Mouse (Mus musculus) layer of hippocampus, adult 18-20 months (tissue): Measurements from ENCODE around the gene Aff3. TPM values are rescaled to one million over a fixed set of nuclear protein-coding genes. Genes with fewer than 3 reads are reported as not detected.

Experiments
- DNase-seq, 2 experiments: peaks; one replicate each; pipeline ENCODE4 v3.0.0; 2022; ENCODE audit warnings: low spot score in 2 of 2
- total RNA-seq, 2 experiments: library from RNA; stranded (reverse); gene quantifications; 2 replicates each; pipeline ENCODE4 v1.2.3; 2021

The Aff3 gene
- total RNA-seq, 2 experiments from 2014 or later, result 115 to 122 TPM

GRCm38 (mm10) chr1:38497576-38497975 lies 167.2 kb downstream of the Aff3 start:
- no peak for DNase-seq

- DNase-seq, result no peak
These were observed 167.7 kb downstream of the Aff3 start for GRCm38 (mm10) chr1:38496886-38497528.

- DNase-seq, result no peak
These were observed 169.5 kb downstream of the Aff3 start for GRCm38 (mm10) chr1:38495284-38495683.

- DNase-seq, result no peak
These were observed 175.0 kb downstream of the Aff3 start for GRCm38 (mm10) chr1:38489733-38490132.

- no peak for DNase-seq
These were observed 176.0 kb downstream of the Aff3 start for GRCm38 (mm10) chr1:38488667-38489210.

GRCm38 (mm10) chr1:38487884-38488283 lies 176.9 kb downstream of the Aff3 start:
- no peak for DNase-seq

- DNase-seq, result no peak
These were observed 181.6 kb downstream of the Aff3 start for GRCm38 (mm10) chr1:38483191-38483590.

- peak in 1 of 2 experiments; percentile 34 for DNase-seq
These were observed 186.5 kb downstream of the Aff3 start for GRCm38 (mm10) chr1:38478246-38478743.

GRCm38 (mm10) chr1:38470817-38471216 lies 193.9 kb downstream of the Aff3 start:
- DNase-seq, result no peak

- peak in 1 of 2 experiments; percentile 27 for DNase-seq
These were observed 194.6 kb downstream of the Aff3 start for GRCm38 (mm10) chr1:38470166-38470565.

GRCm38 (mm10) chr1:38467305-38468083 lies 197.3 kb downstream of the Aff3 start:
- no peak for DNase-seq

GRCm38 (mm10) chr1:38456719-38457269 lies 208.0 kb downstream of the Aff3 start:
- DNase-seq, result no peak

GRCm38 (mm10) chr1:38454921-38455320 lies 209.8 kb downstream of the Aff3 start:
- no peak for DNase-seq

- no peak for DNase-seq
These were observed 213.4 kb downstream of the Aff3 start for GRCm38 (mm10) chr1:38451367-38451766.

GRCm38 (mm10) chr1:38450677-38451076 lies 214.1 kb downstream of the Aff3 start:
- peak; percentile 52 to 73 for DNase-seq

GRCm38 (mm10) chr1:38449816-38450478 lies 214.8 kb downstream of the Aff3 start:
- DNase-seq, result no peak

- DNase-seq, result no peak
These were observed 215.9 kb downstream of the Aff3 start for GRCm38 (mm10) chr1:38448854-38449253.

- no peak for DNase-seq
These were observed 217.2 kb downstream of the Aff3 start for GRCm38 (mm10) chr1:38447581-38447980.

GRCm38 (mm10) chr1:38446152-38446820 lies 218.5 kb downstream of the Aff3 start:
- peak in 1 of 2 experiments; percentile 28 for DNase-seq

- no peak for DNase-seq
These were observed 221.9 kb downstream of the Aff3 start for GRCm38 (mm10) chr1:38442887-38443286.

- no peak for DNase-seq
These were observed 222.3 kb downstream of the Aff3 start for GRCm38 (mm10) chr1:38442479-38442878.
